Mouse (Mus musculus): ENCODE results near the gene Sdk1.

- TF ChIP-seq CTCF (IDR thresholded peaks at IDR 0.05; ENCODE audit: low read depth) (no peak), EP300 (optimal IDR thresholded peaks at IDR 0.05) (no peak)
These were observed 866.1 kb downstream of the Sdk1 start for GRCm38 (mm10) chr5:142107434-142107833.

All from stomach, postnatal 0 days (tissue).